Mouse (Mus musculus) stomach, postnatal 0 days (tissue): Measurements from ENCODE around the gene Ptbp3. TPM values are rescaled to one million over a fixed set of nuclear protein-coding genes. Genes with fewer than 3 reads are reported as not detected.

Experiments
- ATAC-seq: fragments of 200-750 bp; cut with Nextera tagmentation; 2 replicates; pipeline ENCODE4 v1.8.0; 2017; ENCODE audit not compliant: low FRiP score, low TSS enrichment
- DNase-seq: peaks from one replicate; pipeline ENCODE4 v3.0.0-alpha.2; 2016; ENCODE audit warnings: low spot score
- H3K27ac ChIP-seq: fragments of 300-500 bp; sonication (generic); replicated peaks from 2 replicates; pipeline ENCODE4 v1.5.1; 2014; ENCODE audit warnings: mild to moderate bottlenecking, control low read depth
- H3K27me3 ChIP-seq: fragments of 300-500 bp; sonication (generic); 2 replicates; pipeline ENCODE4 v1.6.1; 2014; ENCODE audit warnings: low read length; ENCODE audit not compliant: control insufficient read depth, insufficient read depth
- H3K36me3 ChIP-seq: fragments of 300-500 bp; sonication (generic); 2 replicates; pipeline ENCODE4 v1.6.1; 2014; ENCODE audit warnings: low read length, mixed read lengths; ENCODE audit not compliant: control insufficient read depth, insufficient read depth
- H3K4me1 ChIP-seq: fragments of 300-500 bp; sonication (generic); replicated peaks from 2 replicates; pipeline ENCODE4 v1.6.1; 2014; ENCODE audit warnings: antibody characterized with exemption; ENCODE audit not compliant: control insufficient read depth, insufficient read depth
- H3K4me2 ChIP-seq: fragments of 300-500 bp; sonication (generic); replicated peaks from 2 replicates; pipeline ENCODE4 v1.6.1; 2014; ENCODE audit warnings: low read depth, mild to moderate bottlenecking, control low read depth, moderate library complexity
- H3K4me3 ChIP-seq: fragments of 300-500 bp; sonication (generic); 2 replicates; pipeline ENCODE4 v1.5.1; 2014; ENCODE audit warnings: low read depth, low read length, control low read depth
- H3K9ac ChIP-seq: fragments of 300-500 bp; sonication (generic); 2 replicates; pipeline ENCODE4 v1.6.1; 2014; ENCODE audit warnings: mild to moderate bottlenecking, low read length, control low read depth, mixed read lengths
- H3K9me3 ChIP-seq: fragments of 300-500 bp; sonication (generic); 2 replicates; pipeline ENCODE4 v1.6.1; 2016; ENCODE audit warnings: low read length; ENCODE audit not compliant: control insufficient read depth
- CTCF ChIP-seq: IDR thresholded peaks from 2 replicates; pipeline ENCODE4 v1.5.1; 2016; ENCODE audit warnings: antibody characterized with exemption, low read depth, mild to moderate bottlenecking, moderate library complexity
- EP300 ChIP-seq: optimal IDR thresholded peaks from 2 replicates; pipeline ENCODE3; 2016; ENCODE audit warnings: antibody characterized with exemption
- WGBS: fragments of 180-500 bp; shearing (Covaris S2); extraction: QIAGEN DNeasy Blood & Tissue Kit; methylation state at CpG from one replicate; pipeline ENCODE4 v1.1.7; 2014; 5-methylcytosine and 5-hydroxymethylcytosine counted together
- polyA plus RNA-seq: library from polyadenylated mRNA; unstranded; fragments of >200 nt; fragmentation: Nextera tagmentation; extraction: Ambion mirVana; gene quantifications from 2 replicates; pipeline ENCODE4 v1.2.1, GENCODE M21; 2015

The Ptbp3 gene
- polyA plus RNA-seq, 1 experiment from 2014 or later, result 34.8 TPM

- H3K27ac ChIP-seq, result peak overlapping the region; percentile 93; the same call in 1 of the 2 replicates
- no peaks in the 10 kb centered on the region for H3K27me3 ChIP-seq
These were observed 110.1 kb downstream of the Ptbp3 start for GRCm38 (mm10) chr4:59439041-59439440.

GRCm38 (mm10) chr4:59437990-59438854, 110.9 kb downstream of the Ptbp3 start, which contains the start of gene Susd1:
Gene Susd1, minus strand, starts transcription at chr4:59438633.
- Histone ChIP-seq H3K36me3 (no peaks in the 10 kb centered on the region), H3K27ac (peak within 1 kb of the TSS; percentile 93), H3K27me3 (no peaks in the 10 kb centered on the region), H3K4me2 (peak within 1 kb of the TSS; percentile 100), H3K9me3 (no peaks in the 10 kb centered on the region), H3K4me3 (peak within 1 kb of the TSS; percentile 61), H3K4me1 (0 out of 2 replicates have a peak, but pooled peaks cover 2% of the 10 kb centered on the region), H3K9ac (peak within 1 kb of the TSS; percentile 82)
- whole genome bisulfite sequencing, result under 1% methylated on average over 66 of the region's 75 CpGs
- peak; percentile 85 for ATAC-seq
- TF ChIP-seq CTCF (no peak), EP300 (no peak)
- DNase-seq, result peak; percentile 83

More at GRCm38 (mm10) chr4:59439041-59439440, 110.1 kb downstream of the Ptbp3 start:
- H3K9me3 ChIP-seq, result no peaks in the 10 kb centered on the region
- H3K9ac ChIP-seq, result no peak overlapping the region
- H3K4me1 ChIP-seq, result 0 out of 2 replicates have a peak, but pooled peaks cover 2% of the 10 kb centered on the region
- TF ChIP-seq EP300, result no peak
- no peak for TF ChIP-seq CTCF
- peak overlapping the region; percentile 100 for H3K4me2 ChIP-seq
- ATAC-seq (no peak), DNase-seq (no peak)
- WGBS, result 23% methylated on average over 5 of the region's 5 CpGs
- peak overlapping the region; percentile 61; the same call in 1 of the 2 replicates for H3K4me3 ChIP-seq
- no peaks in the 10 kb centered on the region for H3K36me3 ChIP-seq

- TF ChIP-seq EP300 (no peak), CTCF (no peak)
These were observed 113.2 kb downstream of the Ptbp3 start for GRCm38 (mm10) chr4:59435951-59436350.

GRCm38 (mm10) chr4:59434039-59434438, 115.1 kb downstream of the Ptbp3 start:
- ATAC-seq, result peak; percentile 83
- 0 out of 2 replicates have a peak, but pooled peaks cover 2% of the 10 kb centered on the region for H3K4me1 ChIP-seq
- peak overlapping the region; percentile 79 for H3K27ac ChIP-seq
- WGBS, result 44% methylated on average over 3 of the region's 3 CpGs
- no peaks in the 10 kb centered on the region for H3K36me3 ChIP-seq
- TF ChIP-seq EP300, result peak; percentile 76
- TF ChIP-seq CTCF, result no peak
- no peaks in the 10 kb centered on the region for H3K27me3 ChIP-seq
- no peak overlapping the region for H3K4me3 ChIP-seq
- no peak overlapping the region for H3K4me2 ChIP-seq
- no peak overlapping the region for H3K9ac ChIP-seq
- DNase-seq, result peak; percentile 85
- H3K9me3 ChIP-seq, result no peaks in the 10 kb centered on the region

More at GRCm38 (mm10) chr4:59435951-59436350, 113.2 kb downstream of the Ptbp3 start:
- DNase-seq (no peak), ATAC-seq (no peak)
- Histone ChIP-seq H3K4me3 (no peak overlapping the region), H3K4me2 (no peak overlapping the region), H3K36me3 (no peaks in the 10 kb centered on the region), H3K9me3 (no peaks in the 10 kb centered on the region), H3K4me1 (0 out of 2 replicates have a peak, but pooled peaks cover 2% of the 10 kb centered on the region), H3K9ac (no peak overlapping the region), H3K27me3 (no peaks in the 10 kb centered on the region), H3K27ac (no peak overlapping the region)
- 88% methylated on average over 4 of the region's 4 CpGs for WGBS

- TF ChIP-seq CTCF (no peak), EP300 (no peak)
- Histone ChIP-seq H3K4me2 (no peak overlapping the region), H3K9me3 (no peaks in the 10 kb centered on the region), H3K36me3 (no peaks in the 10 kb centered on the region), H3K4me1 (no peaks in the 10 kb centered on the region), H3K9ac (no peak overlapping the region), H3K4me3 (no peak overlapping the region), H3K27me3 (no peaks in the 10 kb centered on the region), H3K27ac (no peak overlapping the region)
- DNase-seq (no peak), ATAC-seq (no peak)
- 74% methylated on average over 6 of the region's 6 CpGs for WGBS
These were observed 120.0 kb downstream of the Ptbp3 start for GRCm38 (mm10) chr4:59429128-59429527.

GRCm38 (mm10) chr4:59426429-59426828, 122.7 kb downstream of the Ptbp3 start:
- H3K9ac ChIP-seq, result no peak overlapping the region
- no peaks in the 10 kb centered on the region for H3K27me3 ChIP-seq
- no peak for DNase-seq
- no peaks in the 10 kb centered on the region for H3K4me1 ChIP-seq
- WGBS, result 80% methylated on average over 5 of the region's 5 CpGs
- no peak for TF ChIP-seq CTCF
- no peak for TF ChIP-seq EP300
- ATAC-seq, result no peak
- H3K36me3 ChIP-seq, result no peaks in the 10 kb centered on the region
- no peaks in the 10 kb centered on the region for H3K9me3 ChIP-seq
- H3K4me3 ChIP-seq, result no peak overlapping the region
- no peak overlapping the region for H3K4me2 ChIP-seq
- no peak overlapping the region for H3K27ac ChIP-seq
